Mouse (Mus musculus) kidney, adult 11 months (tissue): ENCODE data around the gene Map7d1.
A peak's percentile ranks its signal among the peaks of the same experiment; 100 is the strongest.

Experiments used
- DNase-seq: peaks from one replicate; pipeline ENCODE4 v3.0.0; 2022

The Map7d1 gene

DNA sequence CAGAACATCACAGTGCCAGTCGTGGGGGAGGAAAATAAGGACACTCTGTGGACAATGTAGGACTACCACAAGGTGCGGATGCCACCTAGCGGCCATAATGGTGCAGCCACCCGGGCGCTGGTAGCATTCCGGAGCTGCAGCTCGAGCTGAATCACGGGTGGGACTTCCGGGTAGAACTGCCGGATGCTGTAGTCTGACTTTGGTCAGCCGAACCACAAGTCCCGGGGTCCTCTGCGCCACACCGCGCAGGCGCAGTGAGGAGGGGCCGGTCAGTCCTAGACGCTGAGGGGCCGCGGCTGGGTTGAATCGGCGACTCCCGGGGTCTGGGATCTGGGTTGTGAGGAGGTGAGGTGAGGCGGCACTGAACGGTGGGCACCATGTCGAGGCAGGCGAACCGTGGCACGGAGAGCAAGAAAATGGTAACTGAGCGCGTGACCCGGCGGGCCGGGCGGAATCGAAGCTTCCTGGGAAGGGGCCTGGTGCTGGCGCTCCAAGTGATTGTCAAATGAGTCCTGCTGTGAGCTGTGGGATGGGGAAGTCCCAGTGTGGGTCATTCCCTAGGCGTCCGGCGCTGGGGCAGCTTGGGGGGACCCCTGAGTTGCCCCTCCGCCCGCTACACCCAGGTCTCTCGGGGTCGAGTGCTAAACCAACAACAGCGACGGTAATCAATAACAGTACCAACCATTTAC is 6.1 kb upstream of the Map7d1 start, which contains the start of gene Trappc3:
Trappc3 (plus strand) TSS at position 207 of the 689 bp plus-strand sequence.
- peak; percentile 99 for DNase-seq

DNA sequence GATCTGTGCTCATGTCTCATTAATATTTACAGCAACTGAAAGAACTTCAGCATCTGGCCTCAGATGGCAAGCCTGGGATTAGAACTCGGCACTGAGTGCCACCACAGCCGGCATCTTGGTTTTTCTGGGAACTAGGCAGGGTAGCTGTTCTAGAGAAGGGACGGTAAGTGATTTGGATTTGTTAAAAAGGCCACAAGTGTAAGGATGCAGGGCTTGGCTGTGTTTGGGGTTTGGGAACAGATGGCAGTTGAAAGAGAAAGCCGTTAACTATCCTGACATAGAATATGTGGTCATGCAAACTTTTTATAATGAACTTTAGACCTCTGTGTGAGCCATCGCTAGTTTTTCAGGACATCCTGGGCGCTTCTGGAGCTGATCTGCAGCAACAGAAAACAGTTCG is 5.5 kb upstream of the Map7d1 start:
- no peak for DNase-seq

DNA sequence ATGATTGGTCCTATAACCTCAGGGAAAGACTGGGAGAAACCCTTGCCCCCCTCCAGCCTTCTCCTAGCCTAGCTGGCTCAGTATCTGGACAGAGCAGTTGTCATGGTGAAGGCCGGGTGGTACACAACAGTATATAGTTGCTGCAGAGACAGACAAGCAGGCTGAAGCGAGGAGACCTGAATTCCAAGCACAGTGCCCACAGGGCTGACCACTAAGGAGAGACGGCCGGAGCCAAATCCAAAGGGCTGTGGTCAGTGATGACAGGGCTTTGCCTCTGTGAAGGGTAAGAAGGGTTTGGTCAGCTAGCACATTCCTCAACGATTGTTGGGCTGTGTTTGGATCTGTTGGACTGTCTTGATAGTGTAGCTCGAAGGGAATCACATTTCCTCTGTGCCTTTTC is 5.1 kb upstream of the Map7d1 start:
- DNase-seq, result no peak

DNA sequence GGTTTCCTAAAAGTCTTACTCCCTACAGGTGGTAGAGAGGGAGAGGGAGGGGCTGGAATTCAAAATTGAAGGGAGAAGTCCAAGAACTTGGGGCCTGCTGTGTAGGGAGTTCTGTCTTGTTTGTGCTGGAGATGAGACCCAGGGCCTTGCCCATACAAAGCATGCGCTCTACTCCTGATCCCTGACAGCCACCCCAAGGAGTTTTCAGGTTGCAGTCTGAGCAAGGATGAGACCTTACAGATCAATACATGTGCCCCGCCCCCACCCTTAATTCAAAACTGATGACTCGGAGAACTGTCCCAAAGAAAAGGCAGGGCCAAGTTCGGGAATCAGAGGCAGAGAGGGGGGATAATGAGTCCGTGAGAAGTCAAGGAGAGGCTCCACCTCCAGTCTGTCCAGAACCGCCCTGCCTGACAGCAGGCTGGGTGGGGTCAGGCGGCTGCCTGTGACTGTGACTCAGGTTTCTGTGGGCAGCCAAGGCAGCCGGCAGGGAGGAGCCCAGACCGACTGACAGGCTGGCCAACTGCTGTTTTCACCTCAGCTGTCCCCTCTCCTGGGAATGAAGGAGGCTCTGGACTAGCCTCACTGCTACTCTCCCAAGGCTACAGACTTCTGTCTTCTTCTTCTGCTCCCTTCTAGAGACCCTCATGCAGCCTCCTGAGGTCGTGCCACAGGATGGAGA is 4.5 kb upstream of the Map7d1 start:
- peak; percentile 75 for DNase-seq

DNA sequence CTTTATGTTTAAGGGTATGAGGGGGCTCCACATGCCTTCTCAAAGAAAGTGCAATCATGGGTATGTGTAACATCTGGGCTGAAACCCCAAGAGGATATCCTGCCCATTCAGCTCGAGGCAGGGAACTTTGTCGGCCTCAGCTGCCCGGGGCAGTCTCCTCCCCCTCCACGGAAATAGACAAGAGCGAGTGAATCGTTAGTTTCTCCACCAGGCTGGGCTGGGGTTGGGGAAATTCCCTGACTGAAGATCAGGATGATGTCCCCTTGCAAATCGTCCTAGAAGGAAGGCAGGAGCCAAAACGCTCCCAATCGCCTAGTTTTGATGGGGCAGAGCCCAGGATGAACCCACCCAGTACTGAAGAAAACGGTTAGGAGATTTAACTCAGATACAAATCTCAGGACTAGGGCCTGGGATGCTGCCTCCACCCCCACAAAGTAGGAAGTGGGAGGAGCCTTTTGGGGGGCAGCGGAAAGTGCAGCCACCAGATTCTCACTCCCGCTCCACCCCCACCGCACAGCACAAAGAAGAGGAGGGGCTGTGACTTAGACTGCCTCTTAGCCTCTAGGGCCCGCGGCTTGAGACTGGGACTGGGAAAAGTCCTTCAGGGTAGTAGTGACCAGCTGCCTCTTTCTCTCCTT is 3.5 kb upstream of the Map7d1 start:
- peak; percentile 80 for DNase-seq

DNA sequence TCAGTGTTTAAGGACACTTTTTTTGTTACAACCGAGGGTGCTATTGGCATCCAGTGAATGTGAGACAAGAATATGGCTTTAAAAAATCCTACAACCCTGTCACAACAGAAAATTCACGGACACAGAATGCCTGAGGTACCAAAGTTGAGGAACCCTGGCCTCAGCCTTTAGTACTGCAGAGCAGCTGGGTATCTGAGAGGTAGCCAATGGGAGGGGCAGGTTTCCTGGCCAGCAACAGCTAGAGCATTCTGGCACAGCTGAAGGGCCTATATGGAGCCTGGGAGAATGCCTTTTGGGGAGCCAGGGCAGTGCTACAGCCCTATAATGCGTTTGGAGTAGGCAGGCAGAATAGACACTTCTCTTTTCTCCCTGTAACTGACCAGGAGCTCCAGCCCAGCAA is 2.9 kb upstream of the Map7d1 start:
- DNase-seq, result no peak

DNA sequence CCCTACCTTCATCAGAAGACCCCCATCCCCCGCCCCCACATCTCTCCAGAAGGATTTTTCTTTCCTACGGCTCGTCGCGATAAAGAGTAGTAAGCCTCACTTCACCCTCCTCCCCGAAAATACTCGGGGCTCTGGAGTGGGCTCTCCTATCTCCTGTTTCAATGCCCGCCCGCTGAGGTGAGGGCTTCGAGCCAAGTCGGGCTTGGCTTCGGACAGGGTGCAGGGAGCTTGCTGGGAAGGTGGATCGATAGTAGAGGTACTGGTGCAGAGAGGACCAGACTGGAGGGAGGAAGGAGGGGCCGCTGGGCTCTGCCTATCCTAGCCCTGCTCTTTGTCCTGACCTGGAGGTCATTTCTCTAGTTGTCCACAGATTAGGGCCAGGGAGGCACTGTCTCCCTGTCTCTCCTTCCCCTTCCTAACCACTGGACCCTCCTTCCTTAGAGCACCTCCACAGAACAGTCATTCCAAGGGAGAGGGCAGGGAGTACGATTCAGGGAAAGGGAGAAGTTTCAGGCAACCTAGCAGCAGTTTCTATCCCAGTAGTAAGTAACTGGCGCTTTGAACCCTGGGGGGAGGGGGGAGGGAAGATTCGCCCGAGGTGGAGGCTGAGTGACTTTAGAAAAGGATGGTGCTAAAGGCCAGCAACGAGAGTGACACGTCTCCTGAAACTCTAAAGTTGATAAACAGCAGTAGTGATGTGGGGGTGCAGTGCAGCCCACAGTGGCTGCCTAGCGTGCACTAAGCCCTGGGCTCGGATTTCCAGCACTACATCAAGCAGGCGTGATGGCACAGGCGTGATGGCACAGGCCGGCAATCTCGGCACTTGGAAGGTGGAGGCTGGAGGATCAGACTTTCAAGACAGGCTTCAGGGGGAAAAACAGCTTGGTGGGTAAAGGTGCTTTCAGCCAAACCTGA is 1.1 kb upstream of the Map7d1 start:
- DNase-seq, result peak; percentile 66

DNA sequence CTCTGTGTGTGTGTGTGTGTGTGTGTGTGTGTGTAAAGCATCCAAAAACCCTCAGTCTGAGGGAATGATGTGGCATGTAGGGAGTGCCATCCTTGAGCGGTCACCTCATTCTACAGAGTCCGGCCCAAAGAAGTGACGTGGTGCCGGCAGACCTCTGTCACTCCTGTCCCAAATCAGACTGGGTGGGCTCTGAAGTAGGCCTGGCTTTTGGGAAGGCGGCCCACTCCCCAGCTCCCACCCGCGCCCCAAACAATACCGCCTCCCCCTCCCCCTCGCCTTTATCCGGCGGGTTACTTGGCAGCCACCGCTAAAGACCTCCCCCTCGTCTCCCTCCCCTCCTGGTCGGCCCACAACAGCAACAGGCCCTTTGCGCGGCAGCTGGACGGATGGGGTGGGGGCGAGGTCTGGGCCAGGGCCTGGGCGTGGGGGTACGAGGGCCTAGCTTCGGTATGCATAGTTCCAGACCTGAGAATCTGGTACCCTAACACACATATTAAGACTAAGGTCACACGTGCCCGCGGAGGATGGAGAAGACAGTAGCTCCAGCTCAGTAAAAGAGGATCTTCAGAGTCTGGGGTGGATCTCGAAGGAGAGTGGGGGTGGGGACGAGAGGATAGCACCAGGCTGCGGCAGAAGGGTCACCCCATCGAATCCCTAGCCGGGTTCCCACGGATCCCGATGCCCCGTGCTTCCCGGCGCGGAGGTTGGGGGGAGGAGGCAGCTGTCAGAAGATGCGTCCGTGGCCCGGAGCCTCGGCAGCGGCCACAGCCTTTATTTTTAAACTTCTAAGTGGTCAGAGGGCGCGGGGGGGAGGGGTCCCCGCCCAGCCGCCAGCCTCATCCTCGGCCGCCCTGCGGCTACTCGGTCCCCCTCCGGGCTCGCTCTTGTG is 786 bp downstream of the Map7d1 start:
- DNase-seq, result no peak

DNA sequence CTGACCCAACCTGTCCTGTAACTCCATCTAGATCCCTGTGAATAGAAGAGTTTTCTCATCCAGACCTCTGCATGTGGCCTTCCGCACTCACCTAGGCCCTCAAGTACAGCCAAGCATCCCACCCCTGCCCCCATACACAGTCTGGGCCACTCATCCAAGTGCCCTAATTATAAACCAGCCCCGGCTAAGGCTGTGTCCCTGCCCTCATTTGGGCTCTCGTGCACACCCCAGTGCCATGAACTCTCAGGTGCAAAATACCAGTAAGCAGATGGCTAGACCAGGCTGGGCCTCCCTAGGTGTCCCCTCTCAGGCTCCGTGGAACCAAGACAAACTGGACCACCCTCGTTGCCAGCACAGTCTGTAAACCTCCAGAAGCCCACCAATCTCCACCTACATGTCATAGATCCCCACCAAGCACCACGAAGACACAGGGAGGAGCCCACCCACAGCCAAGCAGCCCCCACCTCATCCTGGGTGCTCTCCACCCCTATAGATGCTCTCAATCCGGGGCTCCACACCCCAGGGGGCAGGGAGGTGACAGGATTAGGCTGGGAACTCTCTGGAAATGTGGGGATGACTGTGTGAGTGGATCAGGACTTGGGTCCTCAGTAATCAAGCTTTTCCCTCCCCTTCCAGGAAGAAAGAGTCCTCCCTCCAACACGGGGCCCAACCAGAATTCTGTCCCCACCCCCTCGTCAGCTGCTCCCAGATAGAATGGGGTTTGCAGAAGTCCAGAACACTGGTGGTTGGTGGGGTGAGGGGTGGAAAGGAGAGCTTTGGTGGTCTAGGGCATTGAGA is 1.6 kb downstream of the Map7d1 start:
- no peak for DNase-seq

DNA sequence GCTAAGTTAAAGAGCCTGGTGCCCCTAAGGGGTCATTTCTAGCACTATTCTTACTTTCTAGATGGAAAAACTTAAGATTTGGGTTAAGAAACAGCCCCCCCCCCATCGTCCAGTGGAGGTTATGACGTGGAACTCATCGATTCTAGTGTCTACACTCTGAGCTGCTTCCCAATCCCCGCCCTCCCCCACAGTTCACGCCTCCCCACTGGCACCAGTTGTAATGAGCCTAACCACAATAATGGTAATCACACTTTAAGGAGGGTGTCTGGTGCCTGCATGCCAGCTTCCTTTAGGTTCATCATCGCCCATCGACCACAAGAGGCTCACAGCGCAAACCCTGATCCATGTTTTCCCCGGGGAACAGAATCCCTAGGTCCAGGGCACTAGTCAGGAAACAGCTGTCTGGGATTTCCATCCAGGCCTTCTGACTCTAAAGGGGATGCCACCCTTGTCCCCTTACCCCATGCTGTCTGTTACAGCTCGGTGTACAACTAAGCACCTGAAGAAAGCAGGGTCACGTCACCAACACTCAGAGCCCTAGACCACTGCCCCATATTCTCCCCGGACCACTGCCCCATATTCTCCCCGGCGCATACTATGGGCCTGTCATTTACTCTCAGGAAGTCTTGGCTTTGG is 2.4 kb downstream of the Map7d1 start:
- no peak for DNase-seq

DNA sequence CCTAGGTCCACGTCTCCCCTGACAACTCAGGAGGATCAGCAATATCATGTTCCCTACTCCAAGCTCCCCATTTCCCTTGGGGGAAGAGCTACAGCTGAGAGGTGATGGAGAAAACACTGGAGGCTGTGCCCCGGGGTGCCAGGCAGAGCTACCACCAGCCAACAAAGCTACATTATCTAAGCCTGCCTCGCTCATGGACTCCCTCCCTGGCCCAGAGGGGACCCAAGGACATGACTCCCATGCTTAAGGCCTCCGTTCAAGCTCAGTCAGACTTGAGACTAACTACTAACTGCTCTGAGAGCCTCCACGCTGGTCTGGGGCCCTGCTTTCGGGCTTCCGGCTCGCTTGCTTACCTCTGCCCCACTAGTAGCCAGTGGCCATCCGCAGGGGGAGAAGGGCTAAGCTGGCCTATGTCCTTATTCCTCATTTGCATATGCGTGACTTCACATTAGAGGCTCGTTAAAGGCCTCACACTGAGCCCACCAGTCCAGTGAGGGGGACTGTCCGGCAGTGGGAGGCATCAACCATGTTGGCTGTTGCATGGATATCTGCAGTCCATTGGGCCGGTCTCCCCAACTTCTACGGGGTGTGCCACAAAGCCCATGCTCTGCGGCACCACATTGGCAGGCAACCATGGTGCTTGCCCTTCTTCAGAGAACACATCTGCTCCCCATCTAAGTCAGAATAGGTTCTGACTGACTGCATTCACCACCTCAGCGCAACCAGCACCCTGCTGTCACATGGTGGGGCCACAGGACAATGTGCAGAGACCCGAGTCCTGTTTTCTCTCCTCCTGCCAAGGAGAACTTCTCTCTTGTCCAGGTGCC is 3.5 kb downstream of the Map7d1 start:
- no peak for DNase-seq

DNA sequence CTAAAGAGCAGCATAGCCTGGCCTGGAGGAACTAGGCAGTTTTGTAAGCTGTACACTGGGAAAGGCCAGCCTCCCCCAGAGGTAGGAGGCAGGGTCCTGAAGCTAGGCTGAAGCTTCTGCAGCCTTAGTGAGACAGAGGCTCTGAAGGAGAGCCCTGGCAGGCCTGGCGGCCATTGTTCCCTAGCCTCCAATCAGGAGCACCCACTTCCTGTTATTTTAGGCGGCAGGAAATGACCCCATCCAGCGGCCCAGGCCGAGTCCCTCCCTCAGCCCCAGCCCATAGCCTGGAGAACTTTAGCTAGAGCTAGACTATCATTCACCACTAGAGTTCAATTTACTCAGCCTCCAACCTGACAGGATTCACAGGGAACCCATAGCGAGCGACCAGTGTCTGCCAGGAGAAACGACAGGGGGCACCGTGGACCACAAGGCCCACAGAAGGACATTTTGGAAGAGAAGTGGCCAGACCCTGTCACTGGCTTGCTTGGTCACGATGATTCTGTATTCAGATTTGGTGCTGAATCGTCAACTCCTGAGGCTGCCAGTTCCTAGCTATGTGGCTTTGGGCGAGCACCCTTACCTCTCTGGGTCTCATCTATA is 4.4 kb downstream of the Map7d1 start:
- DNase-seq, result no peak

DNA sequence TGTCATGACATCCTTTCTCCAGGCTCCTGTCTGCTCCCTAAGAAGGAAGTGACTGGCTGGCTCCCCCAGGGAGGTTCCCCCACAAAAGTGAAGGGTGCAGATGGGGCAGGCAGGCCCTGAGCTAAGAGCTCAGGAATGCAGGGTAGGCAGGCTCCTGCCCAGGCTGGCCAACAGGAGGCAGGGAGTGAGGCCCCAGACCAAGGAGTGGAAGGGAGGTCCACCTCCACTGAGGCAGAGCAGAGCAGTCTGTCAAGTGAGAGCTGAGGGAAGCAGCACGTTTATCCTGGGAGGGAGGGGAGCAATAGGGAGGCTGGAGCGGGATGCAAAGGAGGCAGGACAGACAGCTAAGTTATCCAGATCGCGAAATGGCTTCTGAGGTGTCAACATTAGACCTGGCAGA is 5.5 kb downstream of the Map7d1 start:
- DNase-seq, result no peak

DNA sequence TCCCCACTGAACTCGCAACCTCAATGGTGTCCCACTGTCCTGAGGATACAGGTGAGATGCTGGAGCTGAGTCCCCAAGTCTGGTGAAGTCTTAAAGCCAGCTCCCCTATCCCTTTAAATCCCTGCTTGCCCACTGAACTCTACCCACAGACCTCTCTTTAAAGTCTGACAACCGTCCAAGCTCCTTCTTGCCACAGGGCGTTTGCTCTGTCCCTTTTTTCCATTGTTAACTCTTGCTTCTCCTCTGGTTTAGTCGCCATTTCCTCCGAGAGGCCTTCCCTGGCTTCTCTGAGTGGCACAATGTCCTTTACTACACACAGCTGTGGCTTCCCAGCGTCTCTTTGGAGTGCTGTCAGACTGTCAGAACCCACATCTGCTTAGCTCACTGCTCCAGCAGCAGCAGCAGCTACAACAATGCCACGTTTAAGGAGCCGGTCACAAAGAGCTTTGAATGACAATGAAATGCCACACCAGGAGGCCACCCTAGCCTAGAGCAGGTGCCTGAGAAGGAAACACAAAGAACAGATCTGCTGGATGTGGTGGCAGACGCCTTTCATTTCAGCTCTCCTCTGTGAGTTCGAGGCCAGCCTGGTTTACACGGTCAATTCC is 7.8 kb downstream of the Map7d1 start:
- DNase-seq, result no peak

DNA sequence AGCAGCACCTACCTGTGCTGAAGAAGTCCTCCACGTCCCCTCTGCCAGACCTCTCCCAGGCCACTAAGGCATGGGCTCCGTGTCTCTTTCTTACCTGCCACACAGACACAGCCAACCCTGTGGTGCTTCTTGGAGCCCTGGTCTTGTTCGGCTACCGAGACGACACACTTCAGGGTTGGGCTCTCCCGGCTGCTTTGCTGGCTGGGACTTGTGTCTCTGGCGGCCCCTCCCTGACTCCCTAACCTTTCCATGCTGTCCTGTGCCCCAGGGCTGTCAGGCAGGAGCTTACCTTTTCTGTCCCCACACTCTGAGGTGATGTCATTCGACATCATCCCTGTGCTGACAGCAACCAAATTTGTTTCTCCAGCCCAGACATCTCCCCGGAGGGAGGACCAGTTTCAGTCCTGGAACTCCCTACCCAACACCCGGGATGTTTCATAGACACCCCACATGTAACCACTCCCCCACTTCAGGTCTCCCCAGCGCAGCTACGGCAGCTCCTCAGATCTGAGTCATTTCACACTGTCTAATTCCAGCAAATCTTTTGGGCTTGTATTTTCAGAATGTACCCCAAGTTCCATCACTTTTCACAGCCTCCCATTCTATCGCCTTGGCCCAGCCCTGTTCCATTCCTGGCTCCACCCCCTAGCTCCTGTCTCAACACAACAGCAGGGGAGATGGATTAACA is 9.8 kb downstream of the Map7d1 start:
- no peak for DNase-seq

DNA sequence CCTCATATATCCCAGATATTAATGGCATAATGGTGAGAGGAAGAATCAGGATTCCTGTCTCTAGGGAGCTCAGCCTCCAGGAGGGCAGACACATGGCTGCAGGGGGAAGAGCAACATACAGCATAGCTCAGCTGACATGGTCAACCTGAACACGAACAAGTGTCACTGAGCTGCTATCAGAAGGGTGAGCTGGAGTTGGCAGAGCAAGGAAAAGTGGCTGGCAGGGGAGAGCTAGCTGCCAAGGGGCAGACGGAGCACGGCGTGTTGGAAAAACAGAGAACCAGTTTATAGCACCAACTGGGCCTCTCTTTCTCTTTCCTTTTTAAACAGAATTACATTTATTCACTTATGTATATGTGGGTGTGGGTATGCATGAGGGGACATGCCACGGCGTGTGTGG is 13.6 kb downstream of the Map7d1 start:
- DNase-seq, result no peak

DNA sequence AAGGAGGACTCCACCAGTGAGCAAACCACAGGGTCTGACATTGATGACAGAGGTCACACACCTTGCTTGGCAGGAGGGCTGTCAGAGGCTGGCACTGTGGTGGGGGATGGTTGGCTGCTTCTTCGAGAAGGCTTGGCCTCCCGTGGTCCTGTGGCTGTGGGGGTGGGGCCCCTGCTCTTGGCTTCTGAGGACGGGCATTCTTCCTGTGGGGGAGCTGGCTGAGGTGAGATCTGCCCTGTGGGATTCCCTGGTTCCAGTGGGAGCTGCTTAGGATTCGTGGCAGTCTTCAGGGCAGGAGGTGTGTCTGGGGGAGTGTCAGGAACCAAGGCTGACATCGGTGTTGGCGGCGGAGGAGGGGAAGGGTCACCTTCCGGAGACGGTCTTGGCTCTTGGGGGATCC is 14.2 kb downstream of the Map7d1 start:
- no peak for DNase-seq

DNA sequence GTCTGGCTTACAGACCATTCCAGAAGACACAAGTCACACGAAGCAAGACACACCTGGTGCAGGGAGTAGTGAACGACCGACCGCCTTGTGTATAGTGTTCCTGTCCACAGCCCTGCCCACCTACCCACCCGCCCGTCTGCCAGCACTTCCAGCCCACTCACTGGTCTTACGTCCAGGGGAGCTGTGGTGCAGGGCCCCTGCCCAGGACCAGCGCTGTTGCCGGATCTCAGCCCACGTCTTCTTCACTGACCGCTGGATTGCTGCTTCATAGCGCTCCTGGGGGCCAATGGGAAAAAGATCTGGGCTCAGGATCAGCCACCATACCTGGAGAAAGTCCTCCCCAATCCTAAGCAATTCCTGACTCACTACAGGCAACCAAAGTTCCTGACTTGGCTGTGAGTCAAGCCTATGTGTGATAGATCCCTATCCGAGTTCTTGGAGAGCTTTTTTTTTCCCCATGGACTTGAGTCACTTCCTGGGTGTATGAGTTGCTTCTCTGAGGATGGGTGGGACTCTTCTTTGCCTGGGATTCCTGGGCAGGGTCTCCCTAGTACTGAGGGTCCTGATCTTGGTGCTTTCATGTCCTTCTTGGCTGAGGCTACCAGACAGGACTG is 16.2 kb downstream of the Map7d1 start:
- no peak for DNase-seq
